Mouse (Mus musculus) inflammation-experienced regulatory T-cells (primary cell): ENCODE data around the gene Elmo1. TPM values are rescaled to one million over a fixed set of nuclear protein-coding genes. Genes with fewer than 3 reads are reported as not detected.

Experiments used
- polyA plus RNA-seq, 2 experiments: library from polyadenylated mRNA; unstranded; fragments of 100-300 nt; shearing (Covaris generic); gene quantifications; one replicate each; pipeline ENCODE4 v1.2.1; 2017

The Elmo1 gene
- polyA plus RNA-seq: 100 to 1,000 TPM; 149 to 211 TPM

GRCm38 (mm10) chr13:20090133-20090710, at the start of gene Elmo1:
Elmo1 (plus strand) TSS chr13:20090596.

